Mouse (Mus musculus) central nervous system, embryonic 11.5 days (tissue): ENCODE data around the gene Ccdc24. TPM values are rescaled to one million over a fixed set of nuclear protein-coding genes. Genes with fewer than 3 reads are reported as not detected.

ENCODE experiments used
- polyA plus RNA-seq: library from polyadenylated mRNA; depleted of rRNA; stranded (reverse); fragments of >200 nt; gene quantifications from 2 replicates; pipeline ENCODE4 v1.2.3, GENCODE M21; 2012; rRNA removed

The Ccdc24 gene
- 6.0 and 10.4 TPM in 2 replicates for polyA plus RNA-seq

GRCm38 (mm10) chr4:117872471-117872886 lies at the start of gene Ccdc24:
TSS of gene Ccdc24 (minus strand) at chr4:117872557.

GRCm38 (mm10) chr4:117914591-117915442 lies 42.5 kb upstream of the Ccdc24 start, which contains the start of gene Ipo13:
TSS of gene Ipo13 (minus strand) at chr4:117914999.

GRCm38 (mm10) chr4:117891738-117892161 lies 19.4 kb upstream of the Ccdc24 start, which contains the start of gene Dph2:
TSS of gene Dph2 (minus strand) at chr4:117892032.

GRCm38 (mm10) chr4:117887133-117887532 lies 14.8 kb upstream of the Ccdc24 start, which contains the start of gene Atp6v0b:
TSS of gene Atp6v0b (minus strand) at chr4:117887333.

GRCm38 (mm10) chr4:117882701-117883691 lies 10.6 kb upstream of the Ccdc24 start, which contains the start of gene B4galt2:
TSS of gene B4galt2 (minus strand) at chr4:117883487.

GRCm38 (mm10) chr4:117834457-117834844 lies 37.9 kb downstream of the Ccdc24 start, which contains the start of gene Slc6a9:
TSS of gene Slc6a9 (plus strand) at chr4:117834506.

Other genes starting within 250 kb of the Ccdc24 start
- gene Dmap1, start 190.3 kb downstream of the Ccdc24 start, polyA plus RNA-seq: 61.1 and 69.8 TPM in 2 replicates
- not detected in 2 replicates for gene Gm12845, start 148.1 kb downstream of the Ccdc24 start, polyA plus RNA-seq
- not detected in 2 replicates for gene Klf17, start 106.9 kb downstream of the Ccdc24 start, polyA plus RNA-seq
- 6.8 and 20.1 TPM in 2 replicates for gene Slc6a9, start 38.1 kb downstream of the Ccdc24 start, polyA plus RNA-seq
- 46.8 and 71.0 TPM in 2 replicates for gene B4galt2, start 10.9 kb upstream of the Ccdc24 start, polyA plus RNA-seq
- 191 and 197 TPM in 2 replicates for gene Atp6v0b, start 14.8 kb upstream of the Ccdc24 start, polyA plus RNA-seq
- 19.1 and 19.3 TPM in 2 replicates for gene Dph2, start 19.5 kb upstream of the Ccdc24 start, polyA plus RNA-seq
- 65.4 and 70.2 TPM in 2 replicates for gene Ipo13, start 42.4 kb upstream of the Ccdc24 start, polyA plus RNA-seq
- gene Artn, start 57.2 kb upstream of the Ccdc24 start, polyA plus RNA-seq: 0.18 and 2.0 TPM in 2 replicates